Mouse (Mus musculus) intestine, embryonic 16.5 days (tissue): Measurements from ENCODE around the gene Shisa2. TPM values are rescaled to one million over a fixed set of nuclear protein-coding genes. Genes with fewer than 3 reads are reported as not detected.

Experiments used
- ATAC-seq: fragments of 200-750 bp; cut with Nextera tagmentation; 2 replicates; pipeline ENCODE4 v1.8.0; 2017; ENCODE audit warnings: moderate TSS enrichment, moderate library complexity
- H3K27ac ChIP-seq: fragments of 300-500 bp; sonication (generic); 2 replicates; pipeline ENCODE4 v1.5.1; 2014; ENCODE audit warnings: mild to moderate bottlenecking, low read length
- H3K27me3 ChIP-seq: fragments of 300-500 bp; sonication (generic); replicated peaks from 2 replicates; pipeline ENCODE4 v1.6.1; 2014; ENCODE audit warnings: low read length, control low read depth, mixed read lengths; ENCODE audit not compliant: control insufficient read depth, insufficient read depth
- H3K36me3 ChIP-seq: fragments of 300-500 bp; sonication (generic); 2 replicates; pipeline ENCODE4 v1.6.1; 2014; ENCODE audit warnings: low read length, control low read depth; ENCODE audit not compliant: control insufficient read depth, insufficient read depth
- H3K4me1 ChIP-seq: fragments of 300-500 bp; sonication (generic); 2 replicates; pipeline ENCODE4 v1.6.1; 2014; ENCODE audit warnings: low read length, control low read depth, mixed read lengths; ENCODE audit not compliant: control insufficient read depth, insufficient read depth
- H3K4me2 ChIP-seq: fragments of 300-500 bp; sonication (generic); 2 replicates; pipeline ENCODE4 v1.6.1; 2014; ENCODE audit warnings: low read depth, low read length, control low read depth
- H3K4me3 ChIP-seq: fragments of 300-500 bp; sonication (generic); 2 replicates; pipeline ENCODE4 v1.5.1; 2014; ENCODE audit warnings: mild to moderate bottlenecking, low read length
- H3K9ac ChIP-seq: fragments of 300-500 bp; sonication (generic); 2 replicates; pipeline ENCODE4 v1.6.1; 2014; ENCODE audit warnings: low read depth, low read length
- H3K9me3 ChIP-seq: fragments of 300-500 bp; sonication (generic); 2 replicates; pipeline ENCODE4 v1.6.1; 2016; ENCODE audit warnings: low read length, control low read depth; ENCODE audit not compliant: control insufficient read depth
- WGBS: fragments of 180-500 bp; shearing (Covaris S2); extraction: QIAGEN DNeasy Blood & Tissue Kit; methylation state at CpG from one replicate; pipeline ENCODE4 v1.1.7; 2014; 5-methylcytosine and 5-hydroxymethylcytosine counted together
- polyA plus RNA-seq: library from polyadenylated mRNA; unstranded; fragments of >200 nt; fragmentation: Nextera tagmentation; extraction: Ambion mirVana; gene quantifications from 2 replicates; pipeline ENCODE4 v1.2.1, GENCODE M21; 2015

Gene Shisa2
- polyA plus RNA-seq, 1 experiment from 2014 or later = 5.9 TPM

- H3K9ac ChIP-seq = no peak overlapping the region
- no peaks in the 10 kb centered on the region for H3K36me3 ChIP-seq
- no peaks in the 10 kb centered on the region for H3K9me3 ChIP-seq
- peaks cover 12% of the 10 kb centered on the region; the same call in 1 of the 2 replicates for H3K4me1 ChIP-seq
- no peak for ATAC-seq
- no peak overlapping the region for H3K27ac ChIP-seq
- WGBS = 89% methylated on average over 1 of the region's 1 CpGs
- no peak overlapping the region for H3K4me3 ChIP-seq
- H3K27me3 ChIP-seq = no peaks in the 10 kb centered on the region
- H3K4me2 ChIP-seq = no peak overlapping the region
These were observed 19.1 kb downstream of the Shisa2 start for GRCm38 (mm10) chr14:59644166-59644565.

DNA sequence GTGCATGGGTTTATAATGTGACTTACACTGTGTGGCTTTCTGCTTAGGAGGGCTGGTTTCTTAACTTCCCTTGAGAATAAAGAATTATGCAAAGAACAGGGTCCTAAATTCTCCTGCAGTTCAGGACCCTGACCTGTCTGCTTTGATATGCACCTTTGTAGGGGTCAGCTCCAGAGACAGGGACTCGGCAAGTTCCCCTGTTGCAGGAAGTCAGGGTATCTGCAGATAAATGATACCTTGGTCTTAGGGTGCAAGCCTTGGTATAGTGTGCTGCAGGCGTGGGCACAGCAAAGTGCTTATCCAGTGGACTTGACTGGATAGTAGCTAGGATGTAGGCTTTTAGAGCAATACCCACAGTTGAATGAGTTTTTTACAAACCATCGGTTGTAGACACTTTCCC, 19.8 kb downstream of the Shisa2 start:
- Histone ChIP-seq H3K27me3 (no peaks in the 10 kb centered on the region), H3K4me3 (no peak overlapping the region), H3K9me3 (no peaks in the 10 kb centered on the region), H3K4me2 (no peak overlapping the region), H3K9ac (no peak overlapping the region), H3K4me1 (peaks cover 5% of the 10 kb centered on the region; the same call in 1 of the 2 replicates), H3K27ac (no peak overlapping the region), H3K36me3 (no peaks in the 10 kb centered on the region)
- ATAC-seq = no peak
- WGBS = 83% methylated on average over 3 of the region's 3 CpGs

DNA sequence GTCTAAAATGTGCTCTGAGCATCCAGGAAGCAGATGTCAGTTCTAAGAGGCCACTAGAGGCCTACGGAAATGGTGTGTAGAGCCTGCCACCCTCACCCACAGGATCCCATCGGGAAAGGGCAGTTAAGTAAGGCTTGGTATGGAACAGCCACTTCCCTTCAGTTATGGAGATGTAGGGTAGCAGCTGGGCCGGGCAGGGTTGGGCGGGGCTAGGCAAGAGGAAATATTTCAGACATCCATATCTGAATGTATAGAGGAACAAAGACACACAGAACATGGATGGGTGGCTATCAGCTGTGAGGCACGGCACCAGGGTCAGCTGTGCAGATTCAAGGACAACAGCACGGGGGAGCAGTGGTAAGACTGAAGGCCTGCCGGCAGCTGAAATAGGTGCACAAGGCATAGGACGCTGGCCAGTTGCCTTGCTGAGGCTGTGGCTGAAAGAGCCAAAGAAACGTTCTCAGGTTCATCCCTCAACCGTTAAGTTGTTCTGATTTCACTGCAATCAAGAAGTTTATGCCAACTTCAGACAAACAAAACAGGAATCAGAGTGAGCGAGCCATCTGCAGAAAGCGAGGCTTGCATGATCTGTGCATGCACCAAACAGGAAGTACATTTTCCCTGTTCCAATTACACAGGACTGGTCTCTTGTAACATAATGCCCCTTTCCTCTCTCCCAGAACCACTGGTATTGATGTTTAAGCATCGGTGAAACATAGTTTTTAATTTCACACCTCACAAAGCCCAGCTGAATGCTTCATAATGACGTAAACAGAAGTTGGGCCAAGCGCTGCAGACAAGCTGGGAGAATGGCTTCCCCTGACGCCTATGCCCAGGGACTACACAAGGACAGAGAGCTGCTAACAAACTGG, 22.0 kb downstream of the Shisa2 start:
- H3K9ac ChIP-seq = no peak overlapping the region
- ATAC-seq = peak; percentile 33; the same call in 1 of the 2 replicates
- 59% methylated on average over 16 of the region's 16 CpGs for WGBS
- H3K36me3 ChIP-seq = no peaks in the 10 kb centered on the region
- peaks cover 5% of the 10 kb centered on the region; the same call in 1 of the 2 replicates for H3K4me1 ChIP-seq
- H3K27ac ChIP-seq = no peak overlapping the region
- no peak overlapping the region for H3K4me2 ChIP-seq
- no peak overlapping the region for H3K4me3 ChIP-seq
- no peaks in the 10 kb centered on the region for H3K9me3 ChIP-seq
- H3K27me3 ChIP-seq = no peaks in the 10 kb centered on the region

GRCm38 (mm10) chr14:59648611-59649010, 23.5 kb downstream of the Shisa2 start:
- Histone ChIP-seq H3K4me2 (no peak overlapping the region), H3K36me3 (no peaks in the 10 kb centered on the region), H3K9ac (no peak overlapping the region), H3K9me3 (no peaks in the 10 kb centered on the region), H3K4me3 (no peak overlapping the region), H3K27ac (no peak overlapping the region), H3K27me3 (no peaks in the 10 kb centered on the region), H3K4me1 (peaks cover 3% of the 10 kb centered on the region; the same call in 1 of the 2 replicates)
- WGBS = 80% methylated on average over 10 of the region's 10 CpGs
- no peak for ATAC-seq

- Histone ChIP-seq H3K27me3 (no peaks in the 10 kb centered on the region), H3K4me1 (0 out of 2 replicates have a peak, but pooled peaks cover 2% of the 10 kb centered on the region), H3K27ac (no peak overlapping the region), H3K4me3 (no peak overlapping the region), H3K4me2 (no peak overlapping the region), H3K36me3 (no peaks in the 10 kb centered on the region), H3K9ac (no peak overlapping the region), H3K9me3 (no peaks in the 10 kb centered on the region)
- WGBS = 67% methylated on average over 6 of the region's 6 CpGs
- ATAC-seq = no peak
These were observed 24.2 kb downstream of the Shisa2 start for GRCm38 (mm10) chr14:59649337-59649736.

DNA sequence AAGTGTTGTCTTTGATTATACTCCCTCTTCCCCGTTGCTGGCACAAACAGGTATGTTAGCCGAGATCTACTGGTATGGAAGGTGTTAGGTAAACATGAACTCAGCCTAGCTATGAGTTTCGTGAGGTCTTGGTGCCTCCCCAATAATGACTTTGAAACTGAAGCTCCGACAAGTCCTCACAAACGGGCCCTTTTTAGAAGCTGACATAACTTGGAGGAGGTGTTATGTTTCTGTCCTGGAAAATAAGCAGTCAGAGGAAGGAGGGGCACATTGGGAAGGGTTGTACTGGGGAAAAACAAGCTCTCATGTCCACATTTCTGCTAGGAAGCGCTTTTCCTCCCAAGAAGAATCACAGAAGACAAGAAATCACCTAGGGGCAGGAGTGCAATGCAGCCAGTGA, 31.5 kb downstream of the Shisa2 start:
- 77% methylated on average over 6 of the region's 6 CpGs for WGBS
- H3K4me3 ChIP-seq = no peak overlapping the region
- H3K27me3 ChIP-seq = no peaks in the 10 kb centered on the region
- H3K4me1 ChIP-seq = no peaks in the 10 kb centered on the region
- no peak for ATAC-seq
- H3K9me3 ChIP-seq = no peaks in the 10 kb centered on the region
- no peak overlapping the region for H3K9ac ChIP-seq
- no peak overlapping the region for H3K27ac ChIP-seq
- no peaks in the 10 kb centered on the region for H3K36me3 ChIP-seq
- no peak overlapping the region for H3K4me2 ChIP-seq

DNA sequence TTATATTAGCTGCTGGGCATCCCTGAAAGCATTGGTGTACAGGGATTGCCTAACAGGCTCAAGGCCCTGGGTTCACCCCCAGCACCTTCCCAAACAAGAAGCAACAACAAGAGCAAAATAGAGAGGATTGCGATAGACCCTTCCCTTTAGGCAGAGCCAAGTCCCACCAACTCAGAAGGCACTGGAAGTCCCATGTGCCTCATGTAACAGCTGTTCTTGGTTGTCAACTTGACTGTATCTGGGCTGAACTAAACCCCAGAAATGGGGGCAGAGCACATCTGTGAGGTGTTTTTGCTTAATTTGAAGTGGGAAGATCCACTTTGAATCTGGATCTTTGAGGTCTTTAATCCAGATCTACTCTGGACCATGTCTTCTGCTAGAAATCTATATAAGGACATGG, 32.0 kb downstream of the Shisa2 start:
- H3K27me3 ChIP-seq = no peaks in the 10 kb centered on the region
- H3K4me1 ChIP-seq = no peaks in the 10 kb centered on the region
- no peak overlapping the region for H3K27ac ChIP-seq
- ATAC-seq = no peak
- no peaks in the 10 kb centered on the region for H3K36me3 ChIP-seq
- H3K4me2 ChIP-seq = no peak overlapping the region
- no peaks in the 10 kb centered on the region for H3K9me3 ChIP-seq
- WGBS = 97% methylated on average over 1 of the region's 1 CpGs
- H3K4me3 ChIP-seq = no peak overlapping the region
- H3K9ac ChIP-seq = no peak overlapping the region

GRCm38 (mm10) chr14:59672893-59673515, 47.9 kb downstream of the Shisa2 start:
- Histone ChIP-seq H3K27ac (no peak overlapping the region), H3K36me3 (no peaks in the 10 kb centered on the region), H3K4me3 (no peak overlapping the region), H3K4me1 (peaks cover 8% of the 10 kb centered on the region), H3K9me3 (no peaks in the 10 kb centered on the region), H3K27me3 (no peaks in the 10 kb centered on the region), H3K9ac (no peak overlapping the region), H3K4me2 (no peak overlapping the region)
- ATAC-seq = no peak
- 84% methylated on average over 6 of the region's 6 CpGs for WGBS

DNA sequence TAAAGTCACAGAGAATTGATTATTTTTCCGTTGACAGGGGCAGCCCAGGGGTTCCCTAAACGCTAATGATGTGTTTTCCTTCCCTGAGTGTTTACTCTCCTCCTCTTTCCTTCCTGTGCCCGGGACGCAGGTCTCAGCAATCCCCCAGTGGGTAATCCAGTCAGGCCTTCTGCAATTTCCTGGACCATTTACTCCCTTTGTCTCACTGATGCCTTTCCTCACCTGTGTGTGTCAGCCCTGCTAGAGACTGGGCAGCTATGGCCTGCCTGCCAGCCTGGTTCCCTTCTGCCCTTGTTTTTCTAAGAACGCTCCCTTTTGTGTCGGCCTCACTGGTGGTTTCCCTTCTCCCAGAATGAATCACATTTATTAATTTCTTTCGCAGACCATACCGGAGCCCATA, 49.4 kb downstream of the Shisa2 start:
- Histone ChIP-seq H3K9ac (no peak overlapping the region), H3K4me3 (no peak overlapping the region), H3K27ac (no peak overlapping the region), H3K4me1 (peaks cover 8% of the 10 kb centered on the region), H3K4me2 (no peak overlapping the region), H3K27me3 (no peaks in the 10 kb centered on the region), H3K9me3 (no peaks in the 10 kb centered on the region), H3K36me3 (no peaks in the 10 kb centered on the region)
- no peak for ATAC-seq
- WGBS = 29% methylated on average over 8 of the region's 8 CpGs
